Mouse (Mus musculus): Measurements from ENCODE around the gene Hoxa13.

Gene Hoxa13

GRCm38 (mm10) chr6:52260654-52261575 is at the start of gene Hoxa13:
Hoxa13 (minus strand) TSS chr6:52260880.
- DNase-seq (ENCODE audit: extremely low spot score) = peak; percentile 59

GRCm38 (mm10) chr6:52310366-52310765 is 49.7 kb upstream of the Hoxa13 start:
- peak; percentile 57 for DNase-seq (ENCODE audit: extremely low spot score)

GRCm38 (mm10) chr6:52309766-52310165 is 49.1 kb upstream of the Hoxa13 start:
- DNase-seq (ENCODE audit: extremely low spot score) = peak; percentile 25

- DNase-seq (ENCODE audit: extremely low spot score) = peak; percentile 79
These were observed 45.3 kb upstream of the Hoxa13 start for GRCm38 (mm10) chr6:52305877-52306389.

- no peak for DNase-seq (ENCODE audit: extremely low spot score)
These were observed 42.7 kb upstream of the Hoxa13 start for GRCm38 (mm10) chr6:52303426-52303825.

- DNase-seq (ENCODE audit: extremely low spot score) = no peak
These were observed 40.1 kb upstream of the Hoxa13 start for GRCm38 (mm10) chr6:52300806-52301205.

GRCm38 (mm10) chr6:52298511-52298910 is 37.8 kb upstream of the Hoxa13 start:
- no peak for DNase-seq (ENCODE audit: extremely low spot score)

GRCm38 (mm10) chr6:52294616-52295015 is 33.9 kb upstream of the Hoxa13 start:
- DNase-seq (ENCODE audit: extremely low spot score) = no peak

GRCm38 (mm10) chr6:52292328-52292727 is 31.6 kb upstream of the Hoxa13 start:
- no peak for DNase-seq (ENCODE audit: extremely low spot score)

GRCm38 (mm10) chr6:52291021-52291860 is 30.6 kb upstream of the Hoxa13 start:
- DNase-seq (ENCODE audit: extremely low spot score) = peak; percentile 72

- DNase-seq (ENCODE audit: extremely low spot score) = peak; percentile 22
These were observed 29.5 kb upstream of the Hoxa13 start for GRCm38 (mm10) chr6:52290186-52290585.

GRCm38 (mm10) chr6:52283896-52284295 is 23.2 kb upstream of the Hoxa13 start:
- DNase-seq (ENCODE audit: extremely low spot score) = no peak

GRCm38 (mm10) chr6:52281084-52281483 is 20.4 kb upstream of the Hoxa13 start:
- no peak for DNase-seq (ENCODE audit: extremely low spot score)

- no peak for DNase-seq (ENCODE audit: extremely low spot score)
These were observed 16.2 kb upstream of the Hoxa13 start for GRCm38 (mm10) chr6:52276920-52277319.

- DNase-seq (ENCODE audit: extremely low spot score) = no peak
These were observed 15.7 kb upstream of the Hoxa13 start for GRCm38 (mm10) chr6:52276382-52276781.

GRCm38 (mm10) chr6:52275563-52276280 is 15.0 kb upstream of the Hoxa13 start:
- peak; percentile 20 for DNase-seq (ENCODE audit: extremely low spot score)

- DNase-seq (ENCODE audit: extremely low spot score) = peak; percentile 22
These were observed 13.9 kb upstream of the Hoxa13 start for GRCm38 (mm10) chr6:52274576-52274975.

GRCm38 (mm10) chr6:52273656-52274280 is 13.1 kb upstream of the Hoxa13 start:
- peak; percentile 64 for DNase-seq (ENCODE audit: extremely low spot score)

GRCm38 (mm10) chr6:52272766-52273655 is 12.3 kb upstream of the Hoxa13 start:
- peak; percentile 32 for DNase-seq (ENCODE audit: extremely low spot score)

Measured in embryo, embryonic 9.5 days (tissue).